Mouse (Mus musculus) lung, postnatal 4 days (tissue): ENCODE measurements around the gene Dock6.

Source experiments
- DNase-seq, 2 experiments: peaks; one replicate each; pipeline ENCODE4 v3.0.0; 2021

Dock6 gene

DNA sequence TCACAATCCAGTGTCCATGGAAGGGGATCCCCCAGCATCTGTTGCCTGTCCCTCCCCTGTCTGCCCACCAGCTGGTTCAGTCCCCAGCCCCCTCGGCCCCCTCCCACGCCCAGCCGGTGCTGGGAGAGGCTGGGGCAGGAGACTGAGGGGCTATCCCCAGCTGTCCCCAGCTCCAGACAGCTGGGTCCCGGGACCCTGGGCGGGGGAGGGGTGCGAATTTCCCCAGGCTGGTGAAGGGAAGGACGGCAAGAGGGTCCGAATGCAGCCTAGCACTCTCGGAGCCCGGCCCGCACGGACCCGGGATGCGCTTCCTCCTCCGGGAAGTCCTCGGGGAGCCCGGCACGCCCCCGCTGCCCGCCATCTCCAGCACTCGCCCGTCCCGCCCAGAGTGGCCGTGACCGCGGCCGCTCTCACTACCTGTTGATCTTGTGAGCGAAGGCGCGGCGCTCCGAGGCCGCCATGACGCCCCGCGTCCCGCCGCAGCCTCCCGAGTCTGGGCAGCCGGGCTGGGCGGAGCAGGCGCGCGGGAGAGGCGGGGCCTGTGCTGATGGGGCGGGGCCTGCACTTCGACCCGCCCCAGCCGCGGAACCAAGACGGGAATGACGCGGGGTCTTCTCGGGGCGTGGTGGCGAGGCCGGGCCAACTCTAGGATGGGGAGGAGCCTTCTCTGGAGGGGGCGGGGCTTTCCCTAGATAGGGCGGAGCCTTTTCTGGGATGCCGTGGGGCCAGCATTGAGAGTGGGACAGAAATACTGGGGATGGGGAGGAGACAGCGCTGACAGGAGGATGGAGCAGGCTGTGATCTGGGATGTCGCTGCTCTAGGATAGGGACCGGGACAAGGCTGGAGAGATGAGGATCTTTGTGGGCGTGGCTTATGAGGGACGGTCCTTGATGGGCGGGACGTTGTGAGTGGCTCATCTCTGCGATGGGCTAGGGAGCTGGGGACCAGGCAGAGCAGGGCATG, at the start of gene Dock6:
Dock6 (minus strand) TSS at position 508 of the 964 bp plus-strand sequence.
- peak; percentile 95 for DNase-seq

DNA sequence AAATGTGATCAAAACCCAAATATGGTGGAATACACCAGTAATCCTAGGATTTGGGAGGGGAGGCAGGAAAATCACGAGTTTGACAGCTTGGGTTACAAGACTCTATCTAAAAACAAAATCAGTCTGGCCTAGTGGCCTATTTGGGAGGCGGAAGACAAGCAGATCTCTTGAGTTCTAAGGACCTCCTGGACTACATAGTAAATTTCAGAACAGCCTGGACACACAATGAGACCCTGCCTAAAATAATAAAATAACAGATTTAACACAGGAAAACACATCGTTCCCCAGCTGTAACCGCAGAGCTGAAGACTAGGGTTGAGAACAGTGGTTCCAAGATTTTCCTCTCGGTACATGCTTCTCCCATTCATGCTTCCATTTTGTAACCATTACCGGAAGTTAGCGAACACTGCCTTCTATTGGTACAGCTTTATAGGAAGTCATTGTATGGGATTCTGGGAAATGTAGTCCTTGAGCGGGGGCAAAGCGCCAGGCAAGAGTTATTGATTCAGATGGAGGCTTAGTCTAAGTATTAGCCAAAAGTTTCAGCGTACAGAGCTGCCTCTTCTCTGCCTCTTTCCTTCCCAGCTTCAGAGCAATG, 48.9 kb upstream of the Dock6 start:
- peak; percentile 58 to 68 for DNase-seq

DNA sequence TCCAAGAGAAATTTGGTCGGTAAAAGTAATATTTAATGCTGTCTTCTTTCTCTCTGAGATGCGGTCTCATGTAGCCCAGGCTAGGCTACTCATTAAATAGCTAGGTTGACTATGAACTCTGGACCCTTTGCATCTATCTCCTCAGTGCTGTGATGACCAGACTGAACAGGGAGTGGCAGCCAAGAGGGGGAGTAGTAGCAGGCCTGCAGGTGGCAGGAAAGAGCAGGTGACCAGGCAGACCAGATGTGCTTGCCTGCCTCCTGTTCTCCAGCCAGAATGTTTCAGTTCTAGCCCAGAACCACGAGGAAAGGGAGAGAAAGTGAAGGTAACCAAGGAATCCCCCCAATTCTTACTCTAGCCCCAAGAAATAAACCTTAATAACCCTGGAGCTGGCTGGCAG, 36.8 kb upstream of the Dock6 start:
- DNase-seq, result no peak

DNA sequence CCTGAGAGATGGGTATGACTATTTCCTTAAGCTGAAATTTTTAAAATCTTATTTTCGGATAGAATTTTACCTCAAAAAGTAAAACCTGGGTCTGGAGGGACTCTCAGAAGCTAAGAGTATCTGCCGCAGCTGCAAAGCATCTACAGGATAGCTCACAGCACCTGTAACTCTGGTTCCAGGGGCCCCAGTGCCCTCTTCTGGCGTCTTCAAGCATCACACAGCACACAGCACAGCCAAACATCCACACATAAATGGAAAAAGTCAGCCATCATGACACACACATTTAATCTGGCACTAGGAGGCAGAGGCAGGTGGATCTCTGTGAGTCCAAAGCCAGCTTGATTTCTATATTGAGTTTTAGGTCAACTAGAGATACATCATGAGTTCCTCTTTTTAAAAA, 24.2 kb upstream of the Dock6 start:
- DNase-seq, result no peak

GRCm38 (mm10) chr9:21872204-21872603, 19.8 kb upstream of the Dock6 start:
- DNase-seq, result peak in 1 of 2 experiments; percentile 50

- peak; percentile 58 to 70 for DNase-seq
These were observed 18.6 kb upstream of the Dock6 start for GRCm38 (mm10) chr9:21870879-21871524.

DNA sequence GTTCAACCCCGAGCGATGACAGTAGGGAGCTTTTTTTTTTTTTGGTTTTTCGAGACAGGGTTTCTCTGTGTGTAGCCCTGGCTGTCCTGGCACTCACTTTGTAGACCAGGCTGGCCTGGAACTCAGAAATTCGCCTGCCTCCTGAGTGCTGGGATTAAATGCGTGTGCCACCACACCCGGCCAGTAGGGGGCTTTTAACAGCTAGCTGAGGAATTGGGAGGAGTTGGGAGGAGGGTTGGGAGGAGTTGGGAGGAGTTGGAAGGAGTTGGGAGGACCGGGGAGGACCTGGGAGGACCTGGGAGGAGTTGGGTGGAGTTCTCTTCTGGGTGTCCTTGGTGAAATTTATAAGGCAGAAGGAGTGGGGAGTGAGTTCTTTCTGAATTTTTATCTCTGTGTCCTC, 16.9 kb upstream of the Dock6 start:
- DNase-seq, result peak; percentile 72 to 79

GRCm38 (mm10) chr9:21867726-21868125, 15.3 kb upstream of the Dock6 start:
- DNase-seq, result no peak

DNA sequence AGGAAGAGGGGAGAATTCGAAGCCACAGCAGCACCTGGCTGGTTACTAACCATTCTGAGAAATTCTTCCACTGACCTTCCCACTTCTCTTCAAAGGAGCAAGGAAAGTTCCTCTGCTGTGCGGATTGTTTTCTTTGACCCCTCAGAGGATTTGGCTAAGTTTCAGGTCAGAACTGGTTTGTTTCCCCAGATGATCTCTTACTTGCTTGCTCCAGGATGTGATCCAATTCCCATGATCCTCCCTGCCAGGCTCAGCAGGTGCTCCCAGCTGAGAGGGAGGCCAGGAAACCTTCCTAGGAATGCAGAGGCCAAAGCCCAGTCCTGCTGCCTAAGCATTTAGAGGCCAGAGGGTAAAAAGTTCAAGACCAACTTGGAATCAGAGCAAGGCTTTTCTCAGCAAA, 14.2 kb upstream of the Dock6 start:
- peak in 1 of 2 experiments; percentile 44 for DNase-seq

GRCm38 (mm10) chr9:21865673-21866398, 13.4 kb upstream of the Dock6 start:
- no peak for DNase-seq

GRCm38 (mm10) chr9:21862181-21862580, 9.7 kb upstream of the Dock6 start:
- DNase-seq, result no peak

GRCm38 (mm10) chr9:21860349-21860748, 7.9 kb upstream of the Dock6 start:
- DNase-seq, result peak in 1 of 2 experiments; percentile 7

DNA sequence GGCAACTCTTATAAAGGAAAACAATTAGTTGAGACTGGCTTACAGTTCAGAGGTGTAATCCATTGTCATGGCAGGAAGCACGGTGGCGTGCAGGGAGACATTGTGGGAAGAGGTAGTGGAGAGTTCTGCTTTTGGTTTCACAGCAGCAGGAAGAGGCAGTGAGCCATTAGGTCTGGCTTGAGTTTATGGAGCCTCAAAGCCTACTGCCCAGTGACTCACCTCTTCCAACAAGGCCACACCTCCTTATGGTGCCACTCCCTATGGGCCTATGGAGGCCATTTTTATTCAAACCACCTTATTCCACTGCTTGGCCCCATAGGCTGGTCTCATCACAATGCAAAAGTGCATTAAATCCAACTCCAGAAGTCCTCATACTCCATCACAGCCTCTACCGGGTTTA, 7.2 kb upstream of the Dock6 start:
- DNase-seq, result peak in 1 of 2 experiments; percentile 2

- peak; percentile 68 to 87 for DNase-seq
These were observed 5.6 kb upstream of the Dock6 start for GRCm38 (mm10) chr9:21858084-21858483.

DNA sequence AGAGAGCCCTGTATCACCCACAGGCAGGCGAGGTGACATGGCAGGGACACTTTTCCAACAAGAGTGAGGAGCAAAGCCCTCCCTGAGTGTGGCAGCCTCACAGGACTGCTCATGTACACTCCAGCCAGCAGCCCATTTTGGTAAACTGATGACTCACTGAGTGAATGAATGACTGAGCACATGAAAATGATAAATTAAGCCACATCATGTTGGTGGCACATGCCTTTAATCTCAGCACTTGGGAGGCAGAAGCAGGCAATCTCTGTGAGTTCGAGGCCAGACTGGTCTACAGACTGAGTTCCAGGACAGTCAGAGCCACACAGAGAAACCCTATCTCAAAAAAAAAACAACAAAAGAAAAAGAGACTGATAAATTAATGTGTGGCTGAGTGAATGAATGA, 5.1 kb upstream of the Dock6 start:
- no peak for DNase-seq

DNA sequence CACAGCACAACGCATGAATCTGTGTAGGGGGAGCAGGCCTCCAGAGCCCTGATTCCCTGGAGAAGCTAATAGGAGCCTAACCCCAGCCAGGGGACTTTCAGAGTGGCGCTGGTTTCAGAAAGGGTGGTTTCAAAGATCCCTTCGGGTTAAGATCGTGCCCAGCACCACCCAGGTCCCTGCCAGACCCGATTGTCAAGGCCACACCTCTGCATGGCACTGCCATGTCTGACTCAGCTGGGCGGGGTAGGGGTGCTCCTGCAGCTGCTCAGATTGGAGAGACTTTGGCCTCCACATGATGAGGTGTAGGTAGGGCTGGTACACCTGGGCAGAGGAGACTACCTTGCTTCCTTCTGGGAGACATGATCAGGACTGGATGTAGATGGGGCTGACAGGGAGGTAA, 2.5 kb upstream of the Dock6 start:
- no peak for DNase-seq

- DNase-seq, result peak in 1 of 2 experiments; percentile 3
These were observed 1.5 kb upstream of the Dock6 start for GRCm38 (mm10) chr9:21853961-21854360.

DNA sequence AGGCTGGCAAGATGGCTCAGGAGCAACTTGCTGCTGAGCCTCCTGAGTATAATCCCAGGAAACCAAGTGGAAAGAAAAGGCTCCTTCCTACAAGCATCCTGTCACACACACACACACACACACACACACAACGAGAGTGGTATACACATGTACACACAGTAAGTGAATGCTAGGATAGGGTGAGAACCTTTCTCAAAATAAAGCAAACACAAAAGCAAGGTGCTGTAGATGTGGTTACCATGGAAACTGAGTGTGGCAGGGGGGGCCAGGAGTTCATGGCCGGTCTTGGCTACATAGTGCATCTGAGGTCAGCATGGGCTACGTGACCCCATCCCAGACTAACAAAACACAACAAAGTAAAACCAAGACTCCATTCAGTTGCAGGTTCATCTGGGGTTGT, 1.4 kb downstream of the Dock6 start:
- no peak for DNase-seq

DNA sequence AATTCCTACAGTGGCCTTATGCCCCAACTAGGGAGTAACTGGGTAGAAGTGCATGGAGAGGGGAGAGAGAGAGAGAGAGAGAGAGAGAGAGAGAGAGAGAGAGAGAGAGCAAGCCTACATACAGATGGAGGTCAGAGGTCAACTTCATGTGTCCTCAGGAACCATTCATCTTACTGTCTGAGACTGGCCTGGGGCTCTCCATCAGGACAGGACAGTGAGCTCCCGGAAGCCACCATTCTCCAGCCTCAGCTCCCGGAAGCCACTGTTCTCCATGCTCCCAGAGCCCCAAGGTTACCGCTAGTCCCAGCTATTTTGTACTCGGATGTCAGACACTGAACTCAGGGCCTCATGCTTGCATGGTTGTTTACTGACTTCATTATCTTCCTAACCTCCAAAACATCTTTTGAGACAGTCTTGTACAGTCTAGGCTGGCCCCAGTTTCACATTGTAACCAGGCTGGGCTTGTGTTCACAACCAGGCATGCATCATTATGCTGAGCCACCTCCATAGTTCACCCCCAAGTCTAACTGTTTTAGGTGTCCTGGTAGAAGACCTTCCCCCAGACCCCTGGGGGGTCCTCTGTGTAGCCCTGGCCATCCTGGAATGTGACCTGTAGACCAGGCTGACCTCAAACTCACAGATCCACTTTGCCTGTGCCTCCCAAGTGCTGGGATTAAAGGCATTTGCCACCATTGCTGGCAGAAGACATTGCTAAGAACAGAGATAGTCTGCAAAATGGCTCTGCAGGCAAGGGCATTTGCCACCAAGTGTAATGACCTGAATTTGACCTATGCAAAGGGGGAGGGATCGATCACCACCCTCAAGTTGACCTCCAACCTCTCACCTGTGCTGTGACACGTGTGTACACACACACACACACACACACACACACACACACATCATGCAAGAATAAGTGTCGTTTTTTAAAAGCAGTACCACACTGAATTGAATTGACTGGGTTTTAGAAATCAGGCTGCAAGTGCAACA, 2.5 kb downstream of the Dock6 start:
- DNase-seq, result no peak

DNA sequence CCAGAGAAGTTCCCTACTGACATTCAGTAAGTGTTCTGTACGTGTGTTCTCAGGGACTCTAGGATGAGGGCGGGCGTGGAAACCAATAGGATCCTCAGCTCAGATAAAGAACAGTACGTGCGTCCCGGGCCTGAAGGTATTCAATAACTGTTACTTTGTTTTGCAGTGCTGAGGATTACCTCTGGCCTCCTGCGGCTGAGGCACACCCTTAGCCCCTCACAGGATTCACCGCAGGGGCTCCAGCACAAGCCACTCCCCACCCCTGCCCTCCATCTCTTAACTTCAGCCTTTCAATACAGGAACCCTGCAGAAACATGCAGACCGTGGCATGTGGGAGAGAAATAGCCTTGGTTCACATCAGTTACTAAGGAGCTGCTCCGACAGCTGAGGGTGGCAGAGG, 4.5 kb downstream of the Dock6 start:
- no peak for DNase-seq

DNA sequence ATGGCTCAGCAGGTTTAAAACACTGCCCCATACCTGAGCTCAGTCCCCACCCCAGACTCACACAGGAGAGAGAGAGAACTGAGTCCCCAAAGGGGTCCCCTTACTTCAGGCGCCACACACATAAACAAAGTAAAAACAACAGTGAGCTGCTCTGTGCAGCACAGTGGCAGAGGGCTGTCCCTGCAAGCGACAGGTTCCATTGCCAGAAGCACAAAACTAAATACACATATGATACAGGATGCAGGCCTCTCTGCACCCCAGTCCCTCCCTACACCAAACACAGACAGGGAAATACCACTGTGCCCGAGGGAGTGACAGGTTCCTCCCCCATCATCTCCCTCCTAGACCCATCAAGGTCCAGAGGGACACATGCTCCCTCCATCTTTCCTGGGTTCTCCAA, 5.0 kb downstream of the Dock6 start:
- peak; percentile 42 to 63 for DNase-seq
